Mouse (Mus musculus) small intestine, adult 2 months (tissue): ENCODE results near the gene Thop1.

Source experiments
- CTCF ChIP-seq: fragments of 200-500 bp; IDR thresholded peaks from 2 replicates; pipeline ENCODE4 v1.5.1; 2012; ENCODE audit warnings: low read depth, mild to moderate bottlenecking, control low read depth, inconsistent platforms, low read length, moderate library complexity, mixed read lengths; ENCODE audit not compliant: insufficient replicate concordance, insufficient read length; ENCODE audit errors: extremely low read depth
- POLR2A ChIP-seq: fragments of 200-500 bp; IDR thresholded peaks from 2 replicates; pipeline ENCODE4 v1.6.1; 2012; ENCODE audit warnings: low read depth, mild to moderate bottlenecking, control low read depth, inconsistent platforms, low read length, moderate library complexity

DNA sequence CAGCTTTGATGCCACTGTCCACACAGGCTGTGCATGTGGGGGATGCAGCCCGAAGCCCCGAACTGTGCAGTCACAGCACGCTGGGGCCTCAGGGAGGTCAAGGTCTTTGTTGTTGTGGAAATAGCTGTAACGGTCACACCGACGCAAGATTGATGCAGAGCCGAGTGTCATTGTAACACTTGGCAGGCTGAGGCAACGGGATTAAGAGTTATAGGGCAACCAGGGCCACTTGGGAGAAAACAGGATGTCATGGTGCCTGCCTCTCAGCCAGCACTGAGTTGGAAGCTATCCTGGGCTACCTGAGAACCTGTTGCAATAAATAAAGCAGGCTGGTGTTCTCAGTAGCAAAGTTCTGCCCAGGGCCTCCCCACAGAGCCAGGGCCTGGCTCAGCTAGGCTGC lies 5.9 kb downstream of the Thop1 start:
- TF ChIP-seq CTCF (no peak), POLR2A (no peak)
